Mouse (Mus musculus) forebrain, embryonic 15.5 days (tissue): ENCODE results near the gene Med24. TPM values are rescaled to one million over a fixed set of nuclear protein-coding genes. Genes with fewer than 3 reads are reported as not detected.

Experiments
- ATAC-seq: fragments of 200-750 bp; cut with Nextera tagmentation; replicated peaks from 2 replicates; pipeline ENCODE4 v1.8.0; 2017; ENCODE audit warnings: mild to moderate bottlenecking, moderate TSS enrichment, moderate library complexity
- H3K27ac ChIP-seq: fragments of 300-500 bp; sonication (generic); replicated peaks from 2 replicates; pipeline ENCODE4 v1.5.1; 2015; ENCODE audit warnings: mild to moderate bottlenecking, inconsistent platforms
- H3K27me3 ChIP-seq: fragments of 300-500 bp; sonication (generic); 2 replicates; pipeline ENCODE4 v1.6.1; 2015; ENCODE audit warnings: inconsistent platforms
- H3K36me3 ChIP-seq: fragments of 300-500 bp; sonication (generic); 2 replicates; pipeline ENCODE4 v1.6.1; 2015; ENCODE audit warnings: mild to moderate bottlenecking, inconsistent platforms
- H3K4me1 ChIP-seq: fragments of 300-500 bp; sonication (generic); 2 replicates; pipeline ENCODE4 v1.6.1; 2015; ENCODE audit warnings: inconsistent platforms
- H3K4me2 ChIP-seq: fragments of 300-500 bp; sonication (generic); replicated peaks from 2 replicates; pipeline ENCODE4 v1.6.1; 2015; ENCODE audit warnings: mild to moderate bottlenecking, inconsistent platforms
- H3K4me3 ChIP-seq: fragments of 300-500 bp; sonication (generic); 2 replicates; pipeline ENCODE4 v1.5.1; 2015; ENCODE audit warnings: mild to moderate bottlenecking, inconsistent platforms
- H3K9ac ChIP-seq: fragments of 300-500 bp; sonication (generic); replicated peaks from 2 replicates; pipeline ENCODE4 v1.6.1; 2015; ENCODE audit warnings: mild to moderate bottlenecking, inconsistent platforms
- H3K9me3 ChIP-seq: fragments of 300-500 bp; sonication (generic); 2 replicates; pipeline ENCODE4 v1.6.1; 2016; ENCODE audit warnings: inconsistent platforms
- WGBS: fragments of 180-500 bp; shearing (Covaris S2); methylation state at CpG from one replicate; pipeline ENCODE4 v1.1.7; 2015; ENCODE audit warnings: mixed read lengths; 5-methylcytosine and 5-hydroxymethylcytosine counted together
- polyA plus RNA-seq: library from polyadenylated mRNA; unstranded; fragments of >200 nt; fragmentation: Nextera tagmentation; extraction: Ambion mirVana; gene quantifications from 2 replicates; pipeline ENCODE4 v1.2.1, GENCODE M21; 2015

The Med24 gene
- polyA plus RNA-seq, 1 experiment from 2014 or later, result 85.1 TPM

DNA sequence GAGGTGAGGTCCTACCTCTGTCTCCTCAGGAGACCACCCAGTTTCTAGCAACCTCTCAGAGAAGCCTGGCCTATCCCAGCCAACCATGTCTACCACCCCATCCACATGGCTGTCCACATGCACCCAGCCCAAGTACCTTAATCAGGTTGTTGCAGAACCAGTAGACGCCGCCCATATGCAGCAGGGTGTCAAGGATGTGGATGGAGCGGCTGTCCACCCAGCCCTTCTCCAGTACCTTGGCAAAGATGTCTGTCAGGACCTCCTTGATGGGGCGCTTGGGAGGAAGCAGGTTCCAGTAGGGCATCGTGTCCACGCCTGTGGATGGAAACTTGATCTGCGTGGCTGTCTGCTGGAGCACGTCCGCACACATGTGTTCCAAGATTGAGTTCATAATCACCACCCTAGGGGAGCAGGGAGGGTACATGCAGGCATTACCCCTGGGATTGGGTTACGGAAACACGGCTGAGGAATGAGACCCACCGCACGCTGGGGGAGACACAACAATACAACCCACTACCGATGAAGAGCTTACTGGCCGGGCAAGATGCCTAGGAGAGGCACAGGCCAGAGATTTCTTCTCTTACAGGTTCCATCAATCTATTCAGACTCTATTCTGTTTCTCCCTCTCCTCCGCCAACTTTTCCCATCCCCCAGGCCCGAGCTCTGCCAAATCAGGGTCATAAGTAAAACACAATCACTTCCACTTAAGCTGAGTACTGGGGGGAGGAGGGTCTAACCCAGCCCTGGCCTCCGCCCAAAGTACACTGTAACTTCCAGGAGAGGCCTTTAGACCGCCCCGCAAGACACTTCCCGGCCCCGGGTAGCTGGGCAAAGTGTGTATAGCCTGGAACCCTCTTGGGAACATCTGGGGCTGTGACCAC, 21.6 kb downstream of the Med24 start:
- H3K27me3 ChIP-seq, result no peaks in the 10 kb centered on the region
- H3K27ac ChIP-seq, result no peak overlapping the region
- H3K9me3 ChIP-seq, result no peaks in the 10 kb centered on the region
- WGBS, result 86% methylated on average over 22 of the region's 22 CpGs
- peaks cover 72% of the 10 kb centered on the region for H3K36me3 ChIP-seq
- no peak overlapping the region for H3K4me2 ChIP-seq
- no peak for ATAC-seq
- H3K4me1 ChIP-seq, result 0 out of 2 replicates have a peak, but pooled peaks cover 4% of the 10 kb centered on the region
- H3K4me3 ChIP-seq, result no peak overlapping the region
- H3K9ac ChIP-seq, result no peak overlapping the region

DNA sequence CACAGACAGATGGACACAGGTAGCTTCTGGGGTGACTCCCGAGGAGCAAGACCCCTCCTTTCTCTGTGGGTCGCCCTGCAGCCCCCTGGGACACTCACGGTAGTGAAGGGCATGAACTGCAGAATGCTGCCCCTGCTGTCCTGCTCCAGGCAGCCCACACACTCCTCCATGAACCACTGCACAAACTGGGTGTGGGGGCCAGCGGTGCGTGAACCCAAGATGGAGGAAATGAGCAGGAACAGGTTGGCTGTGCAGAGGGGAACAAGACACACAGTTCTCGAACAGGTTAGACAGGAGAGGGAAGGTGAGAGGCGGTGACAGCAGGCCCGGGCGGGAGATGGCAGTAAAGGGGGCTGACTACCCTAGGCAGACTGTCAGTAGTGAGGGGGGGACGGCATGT, 24.2 kb downstream of the Med24 start:
- Histone ChIP-seq H3K4me2 (no peak overlapping the region), H3K36me3 (peaks cover 57% of the 10 kb centered on the region), H3K27ac (no peak overlapping the region), H3K27me3 (no peaks in the 10 kb centered on the region), H3K9me3 (no peaks in the 10 kb centered on the region), H3K4me1 (0 out of 2 replicates have a peak, but pooled peaks cover 7% of the 10 kb centered on the region), H3K9ac (no peak overlapping the region), H3K4me3 (no peak overlapping the region)
- no peak for ATAC-seq
- WGBS, result 93% methylated on average over 10 of the region's 10 CpGs

DNA sequence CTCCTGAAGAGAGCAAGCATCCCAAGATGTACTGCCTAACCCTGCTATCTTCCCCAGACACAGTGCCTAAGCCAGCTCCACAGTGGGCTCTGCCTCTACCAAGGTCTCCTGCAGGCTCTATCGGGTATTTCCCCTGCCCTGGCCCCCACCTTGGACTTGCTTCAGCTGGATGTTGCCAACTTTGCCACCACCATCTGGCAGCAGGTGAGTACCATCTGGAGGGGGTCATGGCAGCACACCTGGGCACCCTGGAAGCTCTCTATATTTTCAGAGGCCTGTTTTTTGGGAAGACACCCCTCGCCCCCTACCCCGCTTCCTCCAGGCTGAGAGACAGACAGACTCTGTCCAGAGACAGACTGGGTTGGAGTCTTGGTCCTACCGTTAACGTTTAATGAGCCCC, 26.9 kb downstream of the Med24 start:
- Histone ChIP-seq H3K9me3 (no peaks in the 10 kb centered on the region), H3K27ac (no peak overlapping the region), H3K4me2 (no peak overlapping the region), H3K4me3 (no peak overlapping the region), H3K4me1 (0 out of 2 replicates have a peak, but pooled peaks cover 3% of the 10 kb centered on the region), H3K36me3 (peaks cover 33% of the 10 kb centered on the region), H3K9ac (no peak overlapping the region), H3K27me3 (no peaks in the 10 kb centered on the region)
- WGBS, result 70% methylated on average over 5 of the region's 5 CpGs
- ATAC-seq, result no peak

DNA sequence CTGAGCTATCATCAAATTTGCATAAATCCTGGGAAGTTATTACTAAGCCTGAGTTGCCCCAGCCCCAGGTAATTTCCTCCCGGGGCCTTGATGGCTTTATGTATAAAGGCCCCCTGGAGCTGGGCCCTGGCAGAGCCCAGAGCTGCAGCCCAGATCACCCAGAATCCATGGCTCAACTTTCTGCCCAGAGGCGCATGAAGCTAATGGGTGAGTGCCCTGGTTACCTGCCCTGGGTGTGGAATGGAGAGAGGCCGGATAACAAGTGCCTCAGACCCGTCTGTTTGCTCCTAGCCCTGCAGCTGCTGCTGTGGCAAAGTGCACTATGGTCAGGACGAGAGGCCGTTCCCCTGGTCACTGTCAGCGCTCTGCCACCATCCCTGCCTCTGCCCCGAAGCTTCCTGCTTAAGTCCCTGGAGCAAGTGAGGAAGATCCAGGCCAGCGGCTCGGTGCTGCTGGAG, 28.0 kb downstream of the Med24 start, which contains the start of gene Csf3:
TSS of gene Csf3 (plus strand) at position 51 of the 458 bp plus-strand sequence.
- Histone ChIP-seq H3K9me3 (no peaks in the 10 kb centered on the region), H3K27ac (no peak within 1 kb of the TSS), H3K36me3 (peaks cover 27% of the 10 kb centered on the region), H3K27me3 (no peaks in the 10 kb centered on the region), H3K4me2 (no peak within 1 kb of the TSS), H3K4me3 (no peak within 1 kb of the TSS), H3K9ac (no peak within 1 kb of the TSS), H3K4me1 (0 out of 2 replicates have a peak, but pooled peaks cover 3% of the 10 kb centered on the region)
- ATAC-seq, result no peak
- WGBS, result 33% methylated on average over 10 of the region's 10 CpGs

DNA sequence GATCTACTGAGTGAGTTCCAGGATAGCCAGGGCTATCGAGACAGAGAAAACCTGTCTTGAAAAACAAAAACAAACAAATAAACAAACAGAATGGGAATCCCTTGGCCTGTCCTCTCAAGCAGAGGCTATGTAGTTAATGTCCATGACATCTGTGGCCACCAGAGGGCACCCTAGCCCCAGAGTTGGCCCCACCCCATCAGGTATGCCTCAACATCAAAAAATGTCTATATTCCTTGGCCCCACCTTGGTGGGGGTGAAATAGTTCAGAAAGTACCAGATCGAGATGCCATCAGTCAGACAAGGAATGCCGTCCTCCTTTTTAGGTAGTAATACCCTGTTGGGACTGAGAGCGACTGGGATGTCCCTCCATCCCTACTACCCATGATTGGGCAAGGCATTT, 29.3 kb downstream of the Med24 start:
- 34% methylated on average over 4 of the region's 4 CpGs for WGBS
- Histone ChIP-seq H3K4me1 (0 out of 2 replicates have a peak, but pooled peaks cover 3% of the 10 kb centered on the region), H3K4me2 (no peak overlapping the region), H3K9ac (no peak overlapping the region), H3K36me3 (peaks cover 26% of the 10 kb centered on the region; the same call in 1 of the 2 replicates), H3K9me3 (no peaks in the 10 kb centered on the region), H3K4me3 (no peak overlapping the region), H3K27ac (no peak overlapping the region), H3K27me3 (no peaks in the 10 kb centered on the region)
- ATAC-seq, result peak; percentile 44; the same call in 1 of the 2 replicates

DNA sequence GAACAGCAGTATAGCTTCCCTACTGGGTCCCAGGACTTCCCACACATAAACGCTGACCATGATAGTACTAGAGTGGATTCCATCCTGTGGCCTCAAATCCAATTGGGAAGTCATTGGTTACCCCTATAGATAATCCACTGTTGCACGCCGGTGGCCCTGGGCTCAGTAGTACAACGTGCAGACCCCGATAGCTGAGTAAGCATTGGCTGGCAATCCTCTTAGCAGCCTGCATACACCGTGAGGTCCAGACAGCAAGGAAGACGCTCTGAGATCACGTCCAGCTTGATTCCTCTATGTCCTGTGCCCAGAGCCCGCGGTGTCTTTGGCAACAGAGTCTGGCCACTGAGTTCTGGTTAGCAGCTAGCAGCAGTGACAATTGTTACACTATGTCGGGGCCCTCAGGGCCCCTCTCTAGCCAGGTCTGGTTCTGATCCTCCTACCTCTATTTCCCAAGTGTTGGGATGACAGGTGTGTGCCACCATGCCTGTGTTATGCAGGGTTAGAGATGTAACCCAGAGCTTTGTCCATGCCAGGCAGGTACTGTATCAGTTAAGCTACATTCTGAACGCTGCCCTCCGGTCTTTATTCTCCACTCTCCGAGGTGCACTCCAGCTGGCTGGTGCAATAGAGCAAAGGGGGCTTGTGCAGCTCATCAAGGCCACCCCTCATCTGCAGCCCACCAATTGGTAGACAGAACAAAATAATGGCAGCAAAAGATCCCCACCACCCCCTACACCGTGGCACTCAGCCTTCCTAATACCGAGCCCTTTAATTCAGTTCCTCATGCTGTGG, 30.2 kb downstream of the Med24 start:
- Histone ChIP-seq H3K9ac (no peak overlapping the region), H3K4me1 (0 out of 2 replicates have a peak, but pooled peaks cover 3% of the 10 kb centered on the region), H3K27ac (no peak overlapping the region), H3K4me3 (no peak overlapping the region), H3K4me2 (no peak overlapping the region), H3K9me3 (no peaks in the 10 kb centered on the region), H3K27me3 (no peaks in the 10 kb centered on the region), H3K36me3 (peaks cover 26% of the 10 kb centered on the region)
- ATAC-seq, result no peak
- 85% methylated on average over 16 of the region's 16 CpGs for WGBS

DNA sequence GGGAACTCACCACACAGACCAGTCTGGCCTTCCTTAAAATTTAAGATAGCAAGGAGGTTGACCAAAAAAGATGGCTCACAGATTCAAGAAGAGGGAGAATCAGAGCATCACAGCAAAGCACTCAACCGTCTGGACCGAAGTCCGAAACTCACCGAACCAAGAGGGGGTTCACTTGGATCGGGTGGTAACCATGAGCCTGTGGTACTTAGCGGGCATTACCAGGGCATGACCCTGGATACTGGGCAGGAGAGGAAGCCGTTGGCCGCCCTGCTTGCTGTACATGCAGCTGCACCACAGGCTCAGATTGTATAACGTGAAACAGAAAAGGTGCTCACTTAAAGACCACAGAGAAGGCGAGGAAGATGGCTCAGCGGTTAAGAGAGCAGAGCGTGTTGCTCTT, 32.0 kb downstream of the Med24 start:
- Histone ChIP-seq H3K9me3 (no peaks in the 10 kb centered on the region), H3K4me1 (0 out of 2 replicates have a peak, but pooled peaks cover under 1% of the 10 kb centered on the region), H3K9ac (no peak overlapping the region), H3K4me2 (no peak overlapping the region), H3K4me3 (no peak overlapping the region), H3K27ac (no peak overlapping the region), H3K36me3 (peaks cover 42% of the 10 kb centered on the region), H3K27me3 (no peaks in the 10 kb centered on the region)
- WGBS, result 91% methylated on average over 12 of the region's 12 CpGs
- no peak for ATAC-seq

DNA sequence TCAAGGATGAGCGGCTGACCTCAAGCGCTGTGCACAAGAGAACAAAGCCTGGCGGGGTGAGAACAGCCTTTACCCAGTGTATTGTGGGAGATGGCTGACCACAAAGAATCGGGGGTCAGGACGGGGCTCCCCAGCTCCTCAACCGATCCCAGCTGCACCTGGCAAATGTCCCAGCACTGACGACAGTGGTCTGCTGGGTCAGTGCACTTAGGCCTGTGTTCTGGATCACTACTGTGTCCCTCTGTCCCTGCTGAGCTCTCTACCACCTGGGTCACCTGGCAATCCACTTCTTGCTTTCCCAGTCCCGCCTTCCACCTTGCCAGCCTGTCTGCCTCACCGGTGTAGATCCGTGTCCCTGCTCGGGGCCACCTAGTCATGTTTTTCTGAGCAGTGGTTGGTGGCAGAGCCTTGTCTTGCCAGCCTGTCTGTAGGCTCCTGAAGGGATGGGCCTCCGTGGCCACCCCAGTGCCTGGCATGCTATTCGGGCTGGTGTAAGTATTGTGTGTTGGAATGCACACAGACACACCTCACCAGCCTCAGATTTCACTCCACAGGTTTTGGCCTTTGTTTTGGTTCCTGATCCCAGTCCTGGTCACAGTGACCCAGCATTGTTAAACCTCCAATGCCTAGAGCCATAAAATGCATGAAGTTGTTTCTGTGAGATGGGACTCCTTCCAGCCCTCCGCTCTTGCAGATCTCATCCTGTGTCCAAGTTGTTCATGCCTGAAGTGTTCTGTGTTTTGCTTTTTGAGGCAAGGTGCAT, 32.6 kb downstream of the Med24 start:
- Histone ChIP-seq H3K9ac (no peak overlapping the region), H3K4me3 (no peak overlapping the region), H3K9me3 (no peaks in the 10 kb centered on the region), H3K27me3 (no peaks in the 10 kb centered on the region), H3K27ac (no peak overlapping the region), H3K4me2 (no peak overlapping the region), H3K36me3 (peaks cover 48% of the 10 kb centered on the region), H3K4me1 (no peaks in the 10 kb centered on the region)
- ATAC-seq, result no peak
- 88% methylated on average over 14 of the region's 14 CpGs for WGBS

DNA sequence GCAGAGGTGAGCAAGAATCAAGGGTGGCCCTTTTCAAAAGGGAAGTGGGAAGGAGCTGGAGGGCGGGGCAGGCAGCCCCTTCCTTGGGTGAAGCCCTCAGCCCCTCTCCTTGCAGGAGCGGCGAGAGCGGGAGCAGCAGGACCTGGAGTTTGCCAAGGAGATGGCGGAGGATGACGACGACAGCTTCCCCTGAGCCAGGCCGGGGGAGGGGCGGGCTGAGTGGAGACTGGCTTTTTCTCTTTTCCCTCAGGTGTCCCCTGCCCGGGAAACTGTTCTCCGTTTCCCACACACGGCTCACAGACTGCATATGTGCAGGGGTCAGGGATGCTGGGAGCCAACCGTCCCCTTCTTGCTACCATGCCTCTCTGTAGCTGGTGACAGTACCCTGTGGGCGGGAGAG, 33.8 kb downstream of the Med24 start:
- H3K36me3 ChIP-seq, result peaks cover 60% of the 10 kb centered on the region
- WGBS, result 66% methylated on average over 14 of the region's 14 CpGs
- no peaks in the 10 kb centered on the region for H3K27me3 ChIP-seq
- no peaks in the 10 kb centered on the region for H3K9me3 ChIP-seq
- no peak overlapping the region for H3K4me3 ChIP-seq
- H3K27ac ChIP-seq, result no peak overlapping the region
- H3K9ac ChIP-seq, result 0 out of 2 replicates have a peak overlapping the region, but pooled peaks have one; percentile 18
- H3K4me2 ChIP-seq, result no peak overlapping the region
- no peak for ATAC-seq
- H3K4me1 ChIP-seq, result no peaks in the 10 kb centered on the region

DNA sequence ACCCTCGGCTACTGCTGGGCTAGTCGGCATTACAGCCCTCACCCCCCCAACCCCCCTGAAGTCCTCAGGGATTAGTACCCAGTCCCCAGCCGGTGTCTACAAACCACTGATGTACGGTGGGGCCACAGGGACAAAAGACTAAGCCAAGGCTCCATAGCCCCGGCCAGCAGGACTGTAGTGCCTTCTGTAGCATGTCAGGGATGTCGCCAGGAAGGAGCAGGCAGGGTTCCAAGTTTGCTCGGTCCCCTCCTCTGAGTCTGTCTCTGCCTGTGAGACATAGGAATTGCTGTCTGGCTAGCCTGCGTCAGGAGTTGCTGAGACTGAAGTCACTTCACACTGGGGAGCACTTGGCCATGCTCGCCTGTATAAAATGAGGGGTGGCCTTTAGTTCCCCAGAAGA, 34.9 kb downstream of the Med24 start:
- no peak overlapping the region for H3K4me3 ChIP-seq
- no peak overlapping the region for H3K4me2 ChIP-seq
- H3K27ac ChIP-seq, result no peak overlapping the region
- H3K9me3 ChIP-seq, result no peaks in the 10 kb centered on the region
- no peaks in the 10 kb centered on the region for H3K27me3 ChIP-seq
- H3K4me1 ChIP-seq, result no peaks in the 10 kb centered on the region
- H3K36me3 ChIP-seq, result peaks cover 72% of the 10 kb centered on the region
- H3K9ac ChIP-seq, result no peak overlapping the region
- no peak for ATAC-seq
- WGBS, result 78% methylated on average over 9 of the region's 9 CpGs

DNA sequence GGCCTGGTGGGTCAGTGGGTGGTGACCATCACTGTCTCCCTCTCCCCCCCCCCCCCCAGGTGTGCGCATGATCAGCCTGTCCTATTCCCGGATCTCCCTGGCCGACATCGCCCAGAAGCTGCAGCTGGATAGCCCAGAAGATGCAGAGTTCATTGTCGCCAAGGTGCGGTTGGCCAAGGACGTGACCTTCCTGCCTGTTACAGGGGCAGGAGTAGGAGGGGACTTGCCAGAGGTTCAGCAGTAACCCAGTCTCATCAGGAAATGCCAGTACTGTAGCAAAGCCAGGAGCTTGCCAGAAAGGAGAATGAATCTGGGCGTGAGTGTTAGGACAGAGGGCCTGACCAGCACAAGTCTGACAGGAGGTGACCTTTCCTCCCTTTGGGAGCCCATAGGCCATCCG, 35.5 kb downstream of the Med24 start:
- H3K4me3 ChIP-seq, result no peak overlapping the region
- H3K36me3 ChIP-seq, result peaks cover 74% of the 10 kb centered on the region
- no peak overlapping the region for H3K9ac ChIP-seq
- no peak overlapping the region for H3K27ac ChIP-seq
- no peaks in the 10 kb centered on the region for H3K9me3 ChIP-seq
- WGBS, result 91% methylated on average over 9 of the region's 9 CpGs
- H3K4me1 ChIP-seq, result no peaks in the 10 kb centered on the region
- no peaks in the 10 kb centered on the region for H3K27me3 ChIP-seq
- ATAC-seq, result no peak
- no peak overlapping the region for H3K4me2 ChIP-seq
